Mouse (Mus musculus) c-Kit-positive CD71-positive TER-119-positive erythroid progenitor cells, embryonic 14.5 days (primary cell): ENCODE data around the gene Srsf5.
"Not testable (repeated sequence)": the region's sequence is repeated elsewhere in the genome, so short reads cannot be mapped to it uniquely, and the experiment has no call there.

Experiments used
- DNase-seq: peaks from one replicate; pipeline ENCODE4 v3.0.0-alpha.2; 2013; ENCODE audit warnings: low spot score

Gene Srsf5

DNA sequence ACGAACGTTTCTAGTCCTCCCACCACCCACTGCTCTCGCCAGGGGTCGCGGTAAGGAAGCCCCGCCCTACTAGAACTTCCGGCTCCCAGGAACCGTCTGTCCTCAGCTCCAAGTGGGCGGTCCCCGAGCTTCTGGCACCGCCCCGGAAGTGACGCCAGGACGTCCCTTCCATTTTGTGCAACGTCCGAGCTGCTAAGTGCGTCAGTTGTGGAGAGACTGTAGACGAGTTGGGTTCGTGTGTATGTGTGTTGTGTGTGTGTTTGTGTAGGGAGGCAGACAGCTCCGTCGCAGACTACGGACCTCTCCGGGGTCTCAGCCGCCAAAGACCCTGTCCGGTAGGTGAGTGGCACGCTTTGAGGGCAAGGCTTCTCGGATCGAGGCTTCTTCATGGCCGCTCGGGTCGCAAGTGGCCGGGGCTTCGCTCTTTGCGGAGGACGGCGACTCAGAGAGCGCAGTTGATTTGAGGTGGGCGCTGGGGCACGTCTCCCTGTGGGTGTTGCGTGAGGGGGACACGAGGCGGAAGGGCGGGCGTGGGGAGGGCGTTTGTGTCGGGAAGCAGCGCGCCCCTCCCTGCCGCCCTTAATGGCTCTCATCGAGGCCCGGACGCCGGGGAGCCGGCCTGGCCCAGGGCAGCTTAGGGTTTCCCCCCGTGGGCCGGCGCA, at the start of gene Srsf5:
Gene Srsf5 (plus strand): TSS at position 171 of the 662 bp plus-strand sequence.
- peak; percentile 96 for DNase-seq

DNA sequence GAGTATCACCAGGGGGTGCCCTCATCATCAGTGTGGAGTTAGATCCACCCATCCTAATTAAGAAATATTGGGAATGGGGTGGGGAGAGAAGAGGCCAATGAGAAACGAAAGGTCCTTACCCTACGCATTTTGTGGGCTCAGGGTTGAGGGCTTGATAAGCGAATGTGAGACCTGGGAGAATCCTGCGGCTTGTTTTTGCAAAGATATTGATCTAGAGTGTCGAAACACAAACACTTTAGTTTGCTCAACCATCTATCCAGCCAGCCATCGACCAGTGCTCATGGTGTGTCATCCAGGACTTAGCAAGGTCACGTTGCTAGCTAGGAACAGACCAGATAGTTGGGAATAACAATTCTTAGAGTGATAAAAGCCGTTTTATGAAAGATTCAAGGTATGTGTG, 35.7 kb upstream of the Srsf5 start:
- no peak for DNase-seq

DNA sequence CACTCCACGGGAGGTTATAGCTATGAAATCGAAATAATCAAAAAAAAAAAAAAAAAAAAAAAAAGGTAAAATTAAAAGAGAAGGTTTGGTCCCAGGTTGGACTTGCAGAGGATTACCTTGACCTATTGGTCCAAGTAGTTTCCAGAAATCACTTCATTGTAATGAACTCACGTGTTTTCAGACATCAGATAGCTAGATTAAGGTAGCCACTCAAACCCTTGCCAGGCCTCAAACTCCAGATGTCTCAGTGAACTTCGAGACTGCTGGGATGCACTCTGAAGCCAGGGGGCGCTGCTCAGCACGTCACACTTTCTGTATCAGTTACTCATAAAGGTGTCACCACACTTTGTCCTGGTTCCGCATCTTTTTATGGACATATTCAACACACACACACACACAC, 27.5 kb upstream of the Srsf5 start:
- DNase-seq: peak; percentile 64

DNA sequence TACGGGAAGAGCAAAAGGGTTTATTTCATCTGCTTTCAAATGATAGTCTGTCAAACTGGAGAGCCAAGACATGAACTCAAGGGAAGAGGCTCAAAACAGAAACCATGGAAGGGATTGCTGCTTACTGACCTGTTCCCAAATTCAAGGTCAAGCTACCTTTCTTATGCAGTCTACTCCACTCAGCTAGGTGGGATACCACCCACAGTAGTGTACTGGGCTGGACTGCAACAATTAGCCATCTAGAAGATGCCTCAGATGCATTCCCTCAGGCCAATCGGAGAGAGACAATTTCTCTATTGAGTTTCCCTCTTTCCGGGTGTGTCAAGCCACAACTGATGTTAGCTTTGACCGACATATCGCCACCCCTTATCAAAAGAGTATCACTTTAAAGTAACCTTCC, 24.0 kb upstream of the Srsf5 start:
- no peak for DNase-seq

DNA sequence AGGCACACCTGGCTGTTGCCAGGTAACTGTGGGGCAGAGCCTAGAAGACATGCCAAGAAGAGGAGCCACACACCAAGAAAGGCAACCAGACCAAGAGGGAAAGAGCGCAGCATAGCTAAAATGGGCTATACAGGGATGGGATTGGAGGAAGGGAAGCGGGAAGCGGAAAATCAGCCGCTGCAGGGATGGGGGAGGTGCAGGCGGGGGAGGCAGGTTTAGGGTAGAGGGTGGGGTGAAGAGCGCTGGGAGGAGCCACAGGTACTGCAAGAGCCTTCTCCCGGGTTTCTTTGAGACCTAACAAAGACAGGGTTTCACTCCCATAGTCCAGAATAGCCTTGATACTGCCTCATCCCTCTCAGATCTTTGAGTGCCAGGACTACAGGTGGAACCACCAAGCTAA, 22.4 kb upstream of the Srsf5 start:
- DNase-seq: no peak

DNA sequence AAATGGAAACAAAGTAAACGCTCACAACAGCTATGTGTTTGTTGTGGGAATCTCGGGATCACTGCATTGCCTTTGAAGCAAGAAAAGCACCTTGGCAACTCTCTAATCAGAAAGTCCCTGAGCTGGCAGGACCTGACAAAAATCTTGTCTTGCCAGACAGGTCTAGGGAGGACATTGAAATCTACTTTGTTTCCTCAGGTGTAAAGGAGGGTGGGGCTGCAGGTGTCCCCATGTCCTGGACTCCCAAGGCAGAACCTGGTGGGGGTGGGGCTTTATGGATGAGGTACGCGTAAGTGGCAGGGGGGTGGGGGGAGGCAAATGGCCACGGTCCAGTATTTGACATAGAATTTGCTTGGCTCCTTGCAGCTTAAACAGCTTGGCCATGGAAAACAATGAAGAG, 21.7 kb upstream of the Srsf5 start:
- no peak for DNase-seq

DNA sequence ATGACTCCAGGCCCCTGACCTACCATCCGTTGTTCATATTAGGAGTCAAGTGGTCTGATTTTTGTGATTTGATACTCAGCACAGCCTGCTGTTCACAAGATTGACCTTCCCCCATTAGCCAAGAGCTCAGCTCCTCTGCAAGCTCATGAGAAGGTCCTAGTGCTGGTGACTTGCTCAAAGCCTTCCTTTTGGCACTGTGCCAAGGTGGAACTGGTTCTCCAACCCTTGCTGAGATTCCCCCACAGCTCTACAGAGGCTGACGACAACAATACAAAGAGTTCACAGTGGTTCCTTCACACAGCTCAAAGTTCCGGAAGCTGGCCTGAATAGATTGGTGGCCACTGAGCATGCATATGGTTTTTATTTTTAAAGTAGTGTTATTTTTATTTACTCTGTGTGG, 21.1 kb upstream of the Srsf5 start:
- DNase-seq: no peak

DNA sequence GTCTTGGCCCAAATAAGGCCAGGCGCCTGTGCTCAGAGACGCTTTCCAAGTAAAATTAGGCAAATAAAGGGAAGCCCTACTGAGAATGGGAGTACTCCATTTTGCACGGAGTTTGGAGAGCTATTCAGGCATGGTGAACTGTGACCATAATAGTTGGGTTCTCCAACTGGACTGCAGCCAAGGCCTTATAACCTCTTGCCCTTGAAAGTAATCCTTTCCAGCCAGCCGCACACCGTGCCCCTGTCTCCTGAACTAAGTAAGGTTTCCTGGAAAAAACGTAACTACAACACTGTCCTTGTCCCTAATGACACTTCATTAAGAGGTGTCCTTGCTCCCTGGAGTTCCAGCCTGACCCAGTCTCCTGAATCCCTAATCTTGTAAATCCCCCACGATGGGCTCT, 19.4 kb upstream of the Srsf5 start:
- no peak for DNase-seq

DNA sequence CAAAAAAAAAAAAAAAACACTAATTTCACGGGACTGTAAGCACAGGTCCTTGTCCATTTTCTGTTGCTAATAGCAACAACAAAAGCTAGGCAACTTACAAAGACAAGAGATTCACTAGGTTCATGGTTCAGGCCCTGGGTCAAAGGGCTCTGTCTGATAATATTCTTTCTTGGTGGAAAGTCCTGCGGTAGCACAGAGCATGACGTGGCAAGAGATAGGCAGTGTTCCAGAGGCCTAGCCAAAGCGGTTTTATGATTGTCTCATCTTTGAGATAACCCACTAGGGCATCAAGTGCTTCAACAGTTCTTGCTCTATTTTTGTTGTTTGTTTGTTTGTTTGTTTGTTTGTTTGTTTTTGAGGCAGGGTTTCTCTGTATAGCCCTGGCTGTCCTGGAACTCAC, 18.8 kb upstream of the Srsf5 start:
- no peak for DNase-seq

DNA sequence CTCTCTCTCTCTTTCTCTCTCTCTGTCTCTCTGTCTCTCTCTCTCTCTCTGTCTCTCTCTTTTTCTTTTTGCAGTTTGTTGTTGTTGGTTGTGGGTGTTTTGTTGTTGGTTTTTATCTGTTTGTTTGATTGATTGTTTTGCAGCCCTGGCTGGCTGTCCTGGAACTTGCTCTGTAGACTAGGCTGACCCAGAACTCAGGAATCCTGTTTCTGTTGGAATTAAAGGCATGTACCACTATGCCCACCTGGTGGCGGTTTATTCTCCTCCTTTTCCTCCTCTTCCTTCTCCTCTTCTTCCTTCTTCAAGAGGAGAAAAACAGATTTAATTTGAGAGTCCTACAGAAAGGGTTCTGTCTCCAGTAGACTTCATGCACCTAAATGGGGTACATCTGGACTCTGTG, 17.8 kb upstream of the Srsf5 start:
- DNase-seq: no peak

DNA sequence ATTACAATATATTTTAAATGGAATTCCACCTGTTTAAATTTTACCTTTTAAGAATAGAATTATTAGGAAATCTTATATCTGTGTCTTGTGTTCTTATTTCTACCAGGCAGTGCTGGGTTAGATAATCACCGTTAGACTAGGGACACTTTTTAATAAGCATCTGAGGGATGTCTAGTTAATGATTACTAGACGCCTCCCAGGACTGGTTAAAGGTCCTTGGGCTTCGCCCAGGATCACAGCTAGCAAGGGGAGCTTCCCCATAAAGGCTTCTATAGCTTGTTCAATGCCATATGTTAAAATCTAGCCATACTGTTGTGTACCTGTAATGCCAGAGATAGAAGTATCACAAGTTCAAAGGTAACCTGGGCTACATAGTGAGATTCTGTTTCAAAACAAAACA, 16.4 kb upstream of the Srsf5 start:
- DNase-seq: no peak

DNA sequence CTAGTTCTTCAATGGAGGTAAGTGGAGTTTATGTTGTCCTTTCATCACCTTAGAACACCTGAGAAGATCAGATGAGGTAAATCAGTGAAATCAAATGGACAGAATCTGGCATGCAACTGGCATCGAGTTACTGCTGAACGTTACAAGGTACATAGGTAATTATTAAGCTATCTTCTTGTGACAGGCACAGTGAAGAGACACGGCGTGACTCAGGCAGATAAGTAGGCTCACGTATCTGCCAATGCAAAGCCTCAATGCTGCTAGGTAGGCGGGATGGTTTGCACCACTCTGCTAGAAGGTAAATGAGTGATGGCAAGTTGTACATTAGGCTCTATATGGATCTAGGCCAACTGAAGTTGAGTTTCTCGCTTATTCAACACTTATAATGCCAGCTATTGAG, 15.2 kb upstream of the Srsf5 start:
- DNase-seq: peak; percentile 61

DNA sequence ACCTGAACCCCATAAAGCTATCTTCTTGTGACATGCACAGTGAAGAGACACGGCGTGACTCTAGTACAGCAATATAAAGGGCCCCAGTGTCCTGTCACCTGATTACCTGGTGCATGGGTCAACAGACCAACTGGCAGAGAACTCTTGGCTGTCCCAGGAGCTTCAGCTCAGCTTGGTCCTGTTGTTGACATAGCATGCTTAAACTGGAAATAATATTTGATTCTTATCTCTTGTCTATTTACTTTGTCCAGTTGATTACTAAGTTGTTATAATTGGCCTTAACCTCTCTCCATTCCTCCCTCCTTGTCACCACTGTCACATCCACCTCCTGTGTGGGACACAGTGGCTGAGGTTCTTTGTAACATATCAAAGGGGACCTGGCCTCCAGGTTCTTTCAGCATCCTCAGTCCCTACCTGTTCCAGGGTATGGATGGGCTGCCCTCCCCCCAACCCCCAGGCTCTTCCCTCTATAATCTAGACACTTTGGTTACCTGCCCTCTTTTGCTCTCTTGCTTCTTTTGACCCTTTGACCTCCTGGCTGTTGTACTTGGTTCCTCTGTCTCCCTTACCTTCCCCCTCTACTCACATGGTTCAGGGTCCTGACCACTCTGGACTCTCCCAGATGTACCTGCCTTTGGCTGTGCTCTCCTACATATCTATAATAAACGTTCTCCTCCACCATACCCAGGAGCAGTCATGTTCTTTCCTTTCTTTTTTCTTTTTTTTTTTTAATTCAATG, 13.7 kb upstream of the Srsf5 start:
- no peak for DNase-seq

DNA sequence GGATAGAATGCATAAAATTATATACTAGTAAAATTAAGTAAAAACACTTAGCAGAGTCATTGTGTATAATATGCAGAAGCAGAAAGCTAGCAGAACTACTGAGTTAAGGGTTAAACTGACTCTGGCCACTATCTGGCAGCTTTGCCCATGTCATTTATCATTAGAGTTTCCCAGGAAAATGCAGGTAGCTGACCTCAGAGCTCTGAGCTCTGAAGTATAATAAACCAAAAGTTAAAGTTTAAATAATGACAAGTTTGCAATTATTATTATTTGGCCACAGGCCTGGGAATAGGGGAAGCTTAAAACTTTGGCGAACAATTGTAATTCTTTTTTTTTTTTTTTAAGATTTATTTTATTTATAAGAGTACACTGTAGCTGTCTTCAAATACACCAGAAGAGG, 12.4 kb upstream of the Srsf5 start:
- DNase-seq: no peak

DNA sequence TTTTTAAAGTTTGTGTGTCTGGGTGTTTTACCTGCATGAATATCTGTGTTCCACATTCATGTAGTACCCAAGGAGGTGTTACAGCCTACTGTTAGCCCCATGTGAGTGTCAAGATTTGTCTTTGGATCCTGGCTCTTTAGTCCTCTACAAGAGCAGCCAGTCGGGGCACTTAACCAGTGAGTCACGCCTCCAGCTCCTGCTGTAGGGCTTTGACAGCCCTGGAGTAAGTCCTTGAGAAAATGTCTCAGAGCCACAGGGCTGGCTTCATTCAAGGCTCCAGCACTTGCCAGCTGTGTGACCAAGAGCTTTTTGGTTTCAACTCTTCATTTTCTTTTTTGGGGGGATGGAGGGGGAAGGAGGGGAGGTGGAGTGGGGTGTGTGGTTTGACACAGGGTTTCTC, 8.6 kb upstream of the Srsf5 start:
- no peak for DNase-seq

DNA sequence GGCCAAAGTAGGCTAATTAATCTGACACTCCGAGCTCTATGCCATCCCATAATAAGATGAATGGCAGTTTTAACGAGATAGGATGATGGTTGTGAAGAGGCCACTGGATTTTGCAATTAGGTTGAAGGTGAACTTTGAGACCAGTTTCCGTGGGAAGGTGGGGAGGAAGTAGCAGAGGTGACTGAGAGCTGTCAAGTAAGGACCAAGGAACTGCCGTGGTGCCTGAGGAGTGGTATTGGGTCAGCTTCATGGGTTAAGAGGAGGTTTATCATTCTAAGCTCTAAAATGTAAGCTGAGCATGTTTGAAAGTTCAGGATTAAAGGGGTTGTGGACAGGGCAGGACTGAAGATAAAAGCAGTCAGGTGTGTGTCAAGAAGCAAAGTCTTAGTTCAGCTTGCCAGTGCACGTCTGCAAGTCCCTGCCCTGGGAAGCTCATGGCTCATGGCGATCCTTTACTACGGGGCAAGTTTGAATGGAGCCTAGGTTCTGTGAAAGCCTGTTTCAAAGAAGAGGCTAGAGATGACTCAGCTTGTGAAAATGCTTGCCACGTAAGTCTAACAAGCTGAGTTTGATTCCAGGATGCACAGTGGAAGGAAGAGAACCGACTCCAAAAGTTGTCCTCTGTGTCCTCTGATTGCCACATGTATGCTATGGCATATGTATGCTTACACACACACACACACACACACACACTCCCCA, 7.8 kb upstream of the Srsf5 start:
- DNase-seq: no peak

DNA sequence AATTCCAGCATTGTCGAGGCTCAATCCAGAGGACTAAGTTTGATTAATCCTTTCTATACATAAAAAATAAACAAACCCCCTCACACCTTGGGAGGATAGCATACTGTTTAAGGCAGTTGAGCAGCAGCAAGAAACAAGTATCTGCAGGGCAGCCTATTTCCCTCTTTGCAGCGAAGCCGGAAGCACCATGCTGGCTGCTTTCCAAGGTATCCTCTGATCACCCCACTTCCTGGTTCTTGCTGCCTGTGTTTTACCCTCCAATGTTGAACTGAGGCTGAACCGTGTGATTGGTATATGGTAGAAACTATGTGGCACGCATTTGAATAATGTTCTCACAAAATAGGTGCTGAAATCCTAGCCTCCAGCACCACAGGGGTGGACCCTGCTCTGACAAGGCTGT, 6.7 kb upstream of the Srsf5 start:
- no peak for DNase-seq

DNA sequence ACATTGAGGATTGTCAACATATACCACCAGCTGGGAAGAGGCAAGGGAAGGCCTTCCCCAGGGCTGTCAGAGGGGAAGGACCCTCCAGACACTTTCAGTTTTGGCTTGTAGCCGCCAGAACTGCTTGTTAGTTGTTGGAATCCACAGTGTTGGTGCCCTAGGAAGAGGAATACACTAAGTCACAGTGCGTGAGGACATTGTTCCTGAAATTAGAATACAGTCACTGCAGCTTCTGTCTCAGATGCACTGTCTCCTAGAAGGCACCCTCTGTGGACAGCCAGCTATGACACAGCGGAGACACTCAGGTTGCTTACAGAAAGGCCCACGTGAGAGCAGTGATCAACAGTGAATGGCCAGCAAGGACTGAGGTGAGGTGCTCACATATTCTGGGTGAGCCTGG, 6.1 kb upstream of the Srsf5 start:
- DNase-seq: no peak

DNA sequence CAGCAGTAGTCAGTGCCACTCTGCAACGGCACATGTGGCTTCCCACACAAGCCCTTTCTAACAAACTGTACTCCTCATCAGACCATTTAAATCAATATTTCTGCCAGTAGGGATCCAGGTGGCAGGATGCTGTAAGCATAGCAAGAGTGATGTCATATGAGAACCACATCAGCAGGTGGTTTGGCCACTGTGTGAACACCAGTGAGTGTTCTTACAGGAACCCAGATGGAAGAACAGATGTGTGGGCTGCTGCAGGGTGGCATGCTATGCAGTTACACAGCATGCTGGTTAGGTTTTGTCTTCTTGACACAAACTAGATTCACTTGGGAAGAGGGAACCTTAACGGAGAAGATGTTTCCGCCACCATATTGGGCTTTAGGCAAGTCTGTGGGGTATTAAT, 3.4 kb upstream of the Srsf5 start:
- DNase-seq: no peak

DNA sequence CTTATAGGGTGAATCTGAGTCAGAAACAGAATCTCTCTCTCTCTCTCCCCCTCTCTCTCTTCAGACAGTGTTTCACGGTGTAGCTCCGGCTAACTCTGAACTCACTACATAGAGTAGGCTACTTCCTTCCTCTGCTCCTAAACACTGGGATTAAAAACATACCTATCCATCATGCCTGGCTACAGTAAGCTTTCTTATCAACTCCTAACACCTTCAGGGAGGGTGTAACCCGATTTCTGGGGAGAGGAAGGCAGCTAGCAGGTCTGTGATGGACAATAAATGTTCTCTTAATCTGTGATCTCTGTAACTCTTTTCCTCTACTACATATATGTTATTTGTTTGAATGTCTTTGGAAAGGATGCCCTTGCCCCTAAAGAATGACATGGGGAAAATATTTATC, 1.9 kb upstream of the Srsf5 start:
- DNase-seq: peak; percentile 79

DNA sequence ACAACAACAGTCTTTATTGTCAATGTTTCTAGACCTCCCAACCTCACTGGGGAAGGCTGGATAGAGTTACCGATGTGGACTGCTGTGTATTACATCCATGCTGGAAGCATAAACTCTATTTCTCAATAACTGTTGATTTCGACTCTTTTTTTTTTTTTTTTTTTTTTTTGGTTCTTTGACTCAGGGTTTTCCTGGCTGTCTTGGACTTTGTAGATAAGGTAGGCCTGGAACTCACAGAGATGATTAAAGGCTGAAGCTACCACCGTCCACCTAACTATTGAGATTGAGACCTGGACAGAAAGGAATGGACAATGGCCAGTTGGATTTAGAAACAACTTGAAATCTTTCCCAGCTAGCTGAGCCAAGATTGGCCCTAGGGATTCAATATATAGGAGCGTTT, 1.1 kb upstream of the Srsf5 start:
- DNase-seq: no peak

DNA sequence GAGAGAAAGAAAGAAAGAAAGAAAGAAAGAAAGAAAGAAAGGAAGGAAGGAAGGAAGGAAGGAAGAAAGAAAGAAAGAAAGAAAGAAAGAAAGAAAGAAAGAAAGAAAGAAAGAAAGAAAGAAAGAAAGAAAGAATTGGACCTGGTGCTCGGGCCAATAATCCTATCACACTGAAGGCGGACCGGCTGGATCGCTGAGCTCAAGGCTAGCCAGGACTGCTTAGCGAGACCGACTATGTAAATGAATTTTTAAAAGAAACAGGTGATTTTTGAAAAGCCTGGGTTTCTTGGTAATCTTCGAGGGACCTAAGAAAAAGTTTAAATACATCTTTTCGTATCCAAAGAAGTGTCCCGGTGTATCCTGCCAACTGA, 356 bp upstream of the Srsf5 start:
- DNase-seq: not testable (repeated sequence)

DNA sequence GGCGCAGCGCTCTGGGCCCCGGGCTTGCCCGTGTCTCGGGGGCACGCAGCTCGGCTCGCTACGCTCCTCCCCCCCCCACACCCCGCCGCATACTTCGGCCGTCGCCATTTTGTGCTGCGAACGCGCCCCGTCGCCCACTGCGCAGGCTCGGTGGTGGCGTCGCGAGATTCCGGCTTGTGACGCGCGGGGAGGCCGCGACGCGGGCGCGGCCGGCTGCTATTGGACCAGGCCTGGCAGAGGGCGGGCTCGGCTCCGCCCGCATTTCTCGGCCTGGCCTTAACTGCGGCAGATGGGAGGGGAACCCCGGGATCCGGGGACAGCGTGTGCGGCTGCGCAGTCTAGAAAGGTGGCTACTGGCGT, 672 bp downstream of the Srsf5 start:
- DNase-seq: peak; percentile 94

DNA sequence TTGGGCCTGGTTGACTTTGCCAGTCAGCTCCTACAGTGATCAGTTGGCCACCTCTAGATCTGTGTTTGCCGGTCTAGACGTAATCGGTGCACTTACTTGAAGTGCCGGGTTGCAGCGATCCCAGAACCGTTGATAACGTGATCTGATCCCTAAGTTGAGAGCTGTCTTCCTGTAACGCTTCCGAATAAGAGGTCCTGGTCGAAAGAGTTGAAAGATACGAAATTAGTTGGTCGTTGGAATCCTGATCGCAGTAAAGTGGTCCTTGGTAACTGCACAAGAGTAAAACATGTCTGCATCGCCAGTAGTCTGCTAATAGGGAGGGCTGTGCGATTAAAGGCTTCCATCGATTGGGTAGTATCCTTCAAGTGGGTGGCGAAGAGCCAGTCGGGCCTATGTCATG, 2.9 kb downstream of the Srsf5 start:
- DNase-seq: no peak
